Mouse (Mus musculus) bone marrow macrophage, adult 2 months (primary cell): ENCODE data around the gene Casp7. TPM values are rescaled to one million over a fixed set of nuclear protein-coding genes. Genes with fewer than 3 reads are reported as not detected.

Experiments used
- H3K27ac ChIP-seq: 2 replicates; pipeline ENCODE4 v1.5.1; 2012; ENCODE audit warnings: low read depth, low read length; ENCODE audit not compliant: insufficient read depth
- H3K4me1 ChIP-seq: 2 replicates; pipeline ENCODE4 v1.6.1; 2012; ENCODE audit warnings: low read length; ENCODE audit not compliant: control insufficient read depth, insufficient read depth
- H3K4me3 ChIP-seq: 2 replicates; pipeline ENCODE4 v1.5.1; 2012; ENCODE audit warnings: mild to moderate bottlenecking, low read length, moderate library complexity; ENCODE audit not compliant: insufficient read depth
- CTCF ChIP-seq: IDR thresholded peaks from 2 replicates; pipeline ENCODE4 v1.5.1; 2012; ENCODE audit warnings: low read depth, mild to moderate bottlenecking, low read length, moderate library complexity
- POLR2A ChIP-seq: IDR thresholded peaks from 2 replicates; pipeline ENCODE4 v1.6.1; 2012; ENCODE audit warnings: mild to moderate bottlenecking, low read depth, low read length, borderline replicate concordance
- polyA plus RNA-seq: library from polyadenylated mRNA; stranded (reverse); fragments of >200 nt; gene quantifications from 2 replicates; pipeline ENCODE4 v1.2.4, GENCODE M21; 2012; ENCODE audit not compliant: missing spikeins, insufficient read depth, insufficient read length

Casp7 gene
- polyA plus RNA-seq, 1 experiment, result 17.6 TPM

DNA sequence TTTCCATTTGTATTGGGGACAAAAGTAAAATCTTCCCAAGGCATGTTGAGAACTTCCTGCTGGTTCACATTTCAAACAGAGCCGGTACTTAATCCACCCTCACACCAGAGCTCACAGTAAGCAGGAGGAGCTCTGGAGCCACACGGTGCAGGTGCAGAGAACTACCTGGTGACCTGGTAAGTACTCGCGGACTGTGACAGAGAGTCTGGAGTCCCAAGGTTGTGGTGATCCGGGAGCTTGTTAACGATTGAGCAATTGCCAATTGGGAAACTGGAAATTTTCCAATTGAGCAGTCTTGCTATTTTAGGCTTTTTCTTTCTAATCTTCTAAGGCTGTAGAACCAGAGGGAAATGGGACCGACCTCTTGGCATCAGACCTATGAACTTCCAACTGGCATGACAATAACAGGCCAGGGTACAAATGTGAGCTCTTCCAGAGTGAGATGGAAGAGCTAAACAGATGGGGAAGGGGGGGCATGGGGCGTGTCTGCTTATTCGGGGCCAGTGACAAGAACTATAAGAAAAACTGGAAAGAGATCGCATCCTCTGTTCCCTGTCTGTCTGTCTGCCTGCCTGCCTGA is 64.7 kb downstream of the Casp7 start, which contains the start of gene Plekhs1:
Plekhs1 (plus strand) TSS at position 119 of the 580 bp plus-strand sequence.
- Histone ChIP-seq H3K4me1 (peaks cover 11% of the 10 kb centered on the region), H3K4me3 (no peak within 1 kb of the TSS), H3K27ac (no peak within 1 kb of the TSS)
- TF ChIP-seq POLR2A, result no peak
- no peak for TF ChIP-seq CTCF

DNA sequence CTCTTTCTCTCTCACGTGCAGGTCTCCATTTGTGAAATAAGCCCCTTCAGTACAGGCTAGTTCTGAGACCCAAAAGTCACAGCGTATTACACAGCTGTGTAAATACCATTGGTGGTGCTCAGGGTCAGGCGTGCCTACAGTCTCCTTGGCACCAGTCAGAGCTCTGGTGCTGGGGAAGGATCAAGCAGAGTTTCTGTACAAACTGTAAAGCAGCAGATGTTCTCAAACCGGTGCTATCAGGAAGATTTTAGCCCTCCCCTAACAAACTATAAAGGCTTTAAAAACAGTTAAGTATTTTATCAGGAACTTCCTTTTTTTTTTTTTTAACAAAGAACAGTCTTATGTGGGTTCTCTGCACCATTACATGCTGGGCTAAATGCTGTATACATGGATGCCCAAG is 65.9 kb downstream of the Casp7 start:
- Histone ChIP-seq H3K27ac (no peak overlapping the region), H3K4me3 (no peak overlapping the region), H3K4me1 (peaks cover 11% of the 10 kb centered on the region)
- TF ChIP-seq CTCF, result no peak
- TF ChIP-seq POLR2A, result no peak

DNA sequence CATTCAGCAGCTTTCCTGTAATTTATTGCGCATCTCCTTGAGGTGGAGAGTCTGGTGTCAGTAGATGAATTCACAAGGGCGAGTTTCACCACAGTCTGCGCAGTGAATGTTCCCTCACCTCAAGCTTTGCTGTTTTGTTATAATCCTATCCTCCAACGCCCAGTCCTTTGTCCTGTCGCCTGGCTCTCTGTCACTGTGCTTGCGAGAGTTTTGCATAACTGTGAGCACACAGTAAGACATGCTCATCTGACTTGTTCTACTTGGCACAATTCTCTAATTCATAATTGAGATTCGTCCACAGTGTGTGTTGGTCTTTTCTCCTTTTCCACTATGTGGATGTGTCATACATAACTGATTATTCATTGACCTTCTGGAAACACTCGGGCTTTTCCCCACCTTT is 69.6 kb downstream of the Casp7 start:
- H3K4me3 ChIP-seq, result no peak overlapping the region
- peaks cover 6% of the 10 kb centered on the region for H3K4me1 ChIP-seq
- H3K27ac ChIP-seq, result no peak overlapping the region
- TF ChIP-seq CTCF, result no peak
- TF ChIP-seq POLR2A, result no peak

DNA sequence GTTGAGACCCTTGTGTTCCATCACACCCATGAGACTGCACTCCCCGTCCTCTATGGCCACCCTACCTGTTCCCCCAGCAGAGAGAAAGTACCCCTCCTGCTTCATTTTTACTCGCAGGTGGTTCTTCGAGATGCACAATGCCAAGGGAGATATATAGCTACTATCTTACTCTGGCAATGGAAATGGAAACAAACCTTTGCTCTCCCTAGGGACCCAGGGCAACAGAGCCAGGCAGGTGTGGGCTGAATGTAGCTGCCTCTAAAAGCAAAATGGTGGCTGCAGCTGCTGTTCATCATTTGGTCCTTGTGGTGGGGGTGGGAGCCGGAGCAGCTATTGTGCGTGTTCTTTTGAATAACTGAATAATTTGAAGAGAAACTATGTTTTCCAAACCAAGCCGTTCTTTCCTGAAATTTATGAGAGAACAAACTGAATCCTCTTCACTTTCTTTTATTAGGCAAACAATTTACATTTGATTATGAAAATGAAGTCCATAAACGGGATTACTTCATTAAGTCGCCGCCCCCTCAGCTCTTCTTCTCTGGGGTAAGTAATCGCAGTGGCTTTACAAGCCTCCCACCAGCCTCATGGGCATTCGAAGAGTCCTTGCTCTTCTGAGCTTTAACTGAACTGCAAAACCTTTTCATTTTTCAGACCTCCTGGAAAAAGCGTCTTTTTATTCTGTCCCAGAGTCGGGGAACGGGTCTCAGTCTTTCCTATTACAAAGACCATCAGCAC is 73.5 kb downstream of the Casp7 start:
- no peaks in the 10 kb centered on the region for H3K4me1 ChIP-seq
- H3K4me3 ChIP-seq, result no peak overlapping the region
- TF ChIP-seq CTCF (no peak), POLR2A (no peak)
- H3K27ac ChIP-seq, result no peak overlapping the region

DNA sequence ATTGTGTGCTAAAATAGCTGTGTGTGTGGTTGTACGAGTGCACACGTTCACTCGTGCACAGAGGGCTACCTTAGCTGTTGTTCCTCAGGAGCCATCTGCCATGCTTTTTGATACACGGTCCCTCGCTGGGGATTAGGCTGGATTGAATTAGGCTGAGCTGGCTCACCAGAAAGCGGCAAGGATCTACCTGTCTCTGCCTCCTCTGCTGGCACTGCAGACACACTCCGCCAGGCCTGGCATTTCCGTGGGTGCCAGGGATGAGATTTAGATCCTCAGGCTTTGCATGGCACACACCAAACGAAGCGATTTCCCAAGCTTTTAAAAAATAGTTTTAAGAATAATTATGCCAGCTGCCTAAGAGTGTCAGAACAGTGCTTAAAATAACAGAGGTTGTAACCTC is 75.0 kb downstream of the Casp7 start:
- Histone ChIP-seq H3K4me1 (0 out of 2 replicates have a peak, but pooled peaks cover 2% of the 10 kb centered on the region), H3K27ac (no peak overlapping the region), H3K4me3 (no peak overlapping the region)
- TF ChIP-seq POLR2A (no peak), CTCF (no peak)

DNA sequence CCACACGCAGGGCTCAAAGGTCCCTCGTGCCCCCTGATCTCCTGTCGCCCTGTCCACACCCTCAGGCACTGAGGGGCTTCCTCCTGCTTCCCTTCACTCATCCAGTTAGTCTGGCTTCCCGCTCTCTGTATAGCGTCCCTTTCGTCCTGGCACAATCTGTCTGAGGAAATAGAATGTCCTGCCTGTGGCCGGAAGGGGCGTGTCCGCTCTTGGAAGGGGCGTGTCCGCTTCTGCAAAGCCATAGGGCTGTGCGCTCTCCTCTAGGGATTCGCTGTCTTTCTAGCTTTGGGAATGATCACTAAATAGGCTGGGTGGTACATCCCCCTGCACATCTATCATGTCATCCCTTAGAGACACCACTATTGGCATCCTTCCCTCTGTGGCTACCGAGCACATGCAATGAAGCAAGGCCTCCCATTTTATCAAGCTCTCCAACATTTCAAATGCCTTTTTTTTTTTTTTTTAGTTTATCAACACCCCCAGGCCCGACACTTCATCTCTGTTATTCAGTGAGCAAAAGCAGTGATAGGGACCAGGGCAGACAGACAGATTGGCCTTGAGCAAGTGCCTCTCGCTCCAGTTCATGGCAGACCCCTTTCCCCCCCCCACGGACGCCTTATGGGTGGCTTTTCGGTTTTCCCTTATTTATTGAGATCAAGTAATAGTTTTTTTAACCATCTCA is 78.1 kb downstream of the Casp7 start:
- Histone ChIP-seq H3K4me1 (0 out of 2 replicates have a peak, but pooled peaks cover 2% of the 10 kb centered on the region), H3K27ac (no peak overlapping the region), H3K4me3 (peak overlapping the region; percentile 12; the same call in 1 of the 2 replicates)
- TF ChIP-seq POLR2A, result no peak

DNA sequence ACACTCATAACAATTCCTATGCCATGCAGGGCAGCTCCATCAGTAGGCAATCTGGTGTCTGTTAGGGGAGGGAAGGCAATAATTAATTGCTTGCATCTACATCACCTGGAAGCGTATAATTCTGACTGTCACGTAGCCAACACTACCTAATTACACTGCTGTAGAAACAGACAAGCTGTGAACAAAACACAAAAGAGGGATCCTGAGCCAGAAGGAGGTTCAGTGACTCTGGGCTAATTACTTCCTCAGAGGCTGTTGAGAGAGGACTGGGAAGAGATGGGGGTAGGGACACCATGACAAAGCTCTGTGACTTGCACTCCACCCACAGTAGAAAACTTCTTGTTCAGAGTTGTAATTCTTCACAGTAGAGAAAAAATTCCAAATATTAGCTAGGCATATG is 79.6 kb downstream of the Casp7 start:
- H3K4me3 ChIP-seq, result no peak overlapping the region
- 0 out of 2 replicates have a peak, but pooled peaks cover 2% of the 10 kb centered on the region for H3K4me1 ChIP-seq
- no peak for TF ChIP-seq CTCF
- TF ChIP-seq POLR2A, result no peak
- no peak overlapping the region for H3K27ac ChIP-seq

DNA sequence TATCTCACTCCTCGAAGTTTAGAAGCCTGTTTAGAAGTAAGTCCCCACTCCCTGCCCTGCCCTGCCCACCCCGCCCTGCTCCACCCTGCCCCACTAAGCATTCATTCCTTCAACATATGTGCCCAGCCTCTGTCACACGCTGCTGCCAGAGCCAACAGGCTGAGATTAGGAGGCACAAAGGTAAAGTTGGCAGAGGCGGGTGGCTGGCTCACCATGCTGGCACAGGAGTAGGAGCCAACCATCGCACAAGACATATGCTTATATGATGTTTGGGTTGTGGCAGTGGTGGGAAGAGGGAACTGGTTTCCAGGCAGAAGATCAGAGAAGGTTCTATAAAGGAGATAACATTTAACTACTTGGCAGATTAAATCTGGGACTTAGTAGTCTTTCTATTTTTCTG is 80.3 kb downstream of the Casp7 start:
- no peak overlapping the region for H3K4me3 ChIP-seq
- no peak overlapping the region for H3K27ac ChIP-seq
- TF ChIP-seq CTCF (no peak), POLR2A (no peak)
- H3K4me1 ChIP-seq, result 0 out of 2 replicates have a peak, but pooled peaks cover 2% of the 10 kb centered on the region

DNA sequence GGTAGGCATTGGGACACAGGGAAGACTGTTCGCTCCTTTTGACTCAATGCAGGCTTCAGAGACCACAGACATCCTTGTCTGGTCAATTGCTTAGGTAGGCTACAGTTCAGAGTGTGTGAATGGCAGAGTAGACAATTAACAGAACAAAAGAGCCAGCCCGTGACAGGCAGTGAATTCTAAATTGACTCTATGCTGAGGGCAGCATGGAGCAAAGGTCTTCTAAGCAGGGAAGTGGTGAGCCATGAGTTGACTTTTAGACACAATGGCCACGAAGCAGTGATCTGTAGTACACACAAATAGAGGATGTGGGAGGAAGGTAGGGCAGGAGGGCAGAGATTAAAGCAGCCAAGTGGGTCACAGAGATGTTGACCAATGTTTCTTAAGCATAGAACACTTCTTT is 80.9 kb downstream of the Casp7 start:
- no peak overlapping the region for H3K27ac ChIP-seq
- 0 out of 2 replicates have a peak, but pooled peaks cover 2% of the 10 kb centered on the region for H3K4me1 ChIP-seq
- no peak overlapping the region for H3K4me3 ChIP-seq
- TF ChIP-seq POLR2A (no peak), CTCF (no peak)
